Mouse (Mus musculus) lung, postnatal 4 days (tissue): ENCODE measurements around the gene Pex14.
A peak's percentile ranks its signal among the peaks of the same experiment; 100 is the strongest.

ENCODE experiments used
- DNase-seq, 2 experiments: peaks; one replicate each; pipeline ENCODE4 v3.0.0; 2021

Pex14 gene

GRCm38 (mm10) chr4:149055847-149056246 is 43.8 kb downstream of the Pex14 start:
- peak in 1 of 2 experiments; percentile 42 for DNase-seq

GRCm38 (mm10) chr4:149049351-149050159 is 50.1 kb downstream of the Pex14 start:
- peak; percentile 49 to 68 for DNase-seq

GRCm38 (mm10) chr4:149048625-149049228 is 50.9 kb downstream of the Pex14 start:
- DNase-seq = peak; percentile 48 to 70

- DNase-seq = peak; percentile 81 to 85
These were observed 52.3 kb downstream of the Pex14 start for GRCm38 (mm10) chr4:149047360-149047759.

- DNase-seq = no peak
These were observed 53.8 kb downstream of the Pex14 start for GRCm38 (mm10) chr4:149045885-149046284.

GRCm38 (mm10) chr4:149040289-149040688 is 59.4 kb downstream of the Pex14 start:
- DNase-seq = no peak

GRCm38 (mm10) chr4:149037706-149038105 is 62.0 kb downstream of the Pex14 start:
- DNase-seq = no peak

GRCm38 (mm10) chr4:149036592-149036991 is 63.1 kb downstream of the Pex14 start:
- no peak for DNase-seq

GRCm38 (mm10) chr4:149031507-149031906 is 68.2 kb downstream of the Pex14 start:
- DNase-seq = peak in 1 of 2 experiments; percentile 11

GRCm38 (mm10) chr4:149027571-149027970 is 72.1 kb downstream of the Pex14 start:
- DNase-seq = no peak

- DNase-seq = no peak
These were observed 74.4 kb downstream of the Pex14 start for GRCm38 (mm10) chr4:149025242-149025641.

- DNase-seq = no peak
These were observed 78.7 kb downstream of the Pex14 start for GRCm38 (mm10) chr4:149021021-149021420.

GRCm38 (mm10) chr4:149019456-149019855 is 80.2 kb downstream of the Pex14 start:
- peak; percentile 17 to 48 for DNase-seq

GRCm38 (mm10) chr4:149006756-149007155 is 92.9 kb downstream of the Pex14 start:
- no peak for DNase-seq

- no peak for DNase-seq
These were observed 93.6 kb downstream of the Pex14 start for GRCm38 (mm10) chr4:149006107-149006506.

- no peak for DNase-seq
These were observed 97.1 kb downstream of the Pex14 start for GRCm38 (mm10) chr4:149002441-149003093.

GRCm38 (mm10) chr4:149001515-149001914 is 98.2 kb downstream of the Pex14 start:
- no peak for DNase-seq

GRCm38 (mm10) chr4:149000746-149001145 is 98.9 kb downstream of the Pex14 start:
- DNase-seq = no peak

GRCm38 (mm10) chr4:148993948-148994347 is 105.7 kb downstream of the Pex14 start:
- no peak for DNase-seq

- DNase-seq = no peak
These were observed 109.6 kb downstream of the Pex14 start for GRCm38 (mm10) chr4:148990038-148990437.

- peak; percentile 34 to 57 for DNase-seq
These were observed 113.9 kb downstream of the Pex14 start for GRCm38 (mm10) chr4:148985541-148986476.

- no peak for DNase-seq
These were observed 114.8 kb downstream of the Pex14 start for GRCm38 (mm10) chr4:148984701-148985540.
